ENCODE assay signal across 18 mouse cellular contexts in genomic region chr12:12715528-12715927, GRCm38 (mm10).
A peak's percentile ranks its signal among the peaks of the same experiment; 100 is the strongest.
DNase-seq lines count a peak whose midpoint lies in the region; ATAC-seq and TF ChIP-seq lines count a peak whose summit lies in the region.
"Had no signal": no experiment of that assay in that cellular context is flagged by ENCODE, and none has a peak within 500 bp of the region (broad histone marks: within the 10 kb centered on the region; RNA-seq: fewer than 3 reads in every experiment).

No protein-coding gene starts in this region.

- H3K4me3 ChIP-seq in embryonic facial prominence, embryonic 13.5 days: no peak overlapping the region
- no peak overlapping the region for H3K4me3 ChIP-seq in olfactory bulb, adult 2 months (ENCODE audit: insufficient read depth, low read depth, low read length)
- H3K4me3 ChIP-seq in liver, postnatal 0 days (ENCODE audit: low read depth, low read length): no peak overlapping the region
- H3K4me3 ChIP-seq: heart, embryonic 13.5 days; midbrain, embryonic 13.5 days had no signal

- TF ChIP-seq EP300 in liver, postnatal 0 days (IDR thresholded peaks at IDR 0.05; ENCODE audit: low read depth): no peak

- TF ChIP-seq POLR2A in olfactory bulb, adult 2 months (IDR thresholded peaks at IDR 0.05; ENCODE audit: insufficient read depth, low read depth, low read length): no peak

- H3K9me3 ChIP-seq in embryonic facial prominence, embryonic 13.5 days: no peaks in the 10 kb centered on the region
- no peaks in the 10 kb centered on the region for H3K9me3 ChIP-seq in liver, postnatal 0 days (ENCODE audit: low read length)
- H3K9me3 ChIP-seq: heart, embryonic 13.5 days; midbrain, embryonic 13.5 days had no signal

- WGBS in embryonic facial prominence, embryonic 13.5 days: 48% methylated on average over 4 of the region's 4 CpGs
- 45% methylated on average over 4 of the region's 4 CpGs for WGBS in olfactory bulb, adult 2 months
- WGBS in liver, postnatal 0 days (ENCODE audit: insufficient replicate concordance): 63% methylated on average over 4 of the region's 4 CpGs

- H3K27ac ChIP-seq in embryonic facial prominence, embryonic 13.5 days: peak overlapping the region; percentile 8; the same call in 1 of the 2 replicates
- H3K27ac ChIP-seq in olfactory bulb, adult 2 months (ENCODE audit: insufficient read depth, low read depth, low read length): peak overlapping the region; percentile 82
- H3K27ac ChIP-seq in liver, postnatal 0 days (ENCODE audit: low read depth): no peak overlapping the region
- H3K27ac ChIP-seq: heart, embryonic 13.5 days; midbrain, embryonic 13.5 days had no signal

- TF ChIP-seq CTCF in olfactory bulb, adult 2 months (IDR thresholded peaks at IDR 0.05; ENCODE audit: insufficient read depth, low read depth, low read length): no peak
- no peak for TF ChIP-seq CTCF in liver, postnatal 0 days (IDR thresholded peaks at IDR 0.05; ENCODE audit: low read depth)

- H3K4me1 ChIP-seq in embryonic facial prominence, embryonic 13.5 days: peaks cover 12% of the 10 kb centered on the region; the same call in 1 of the 2 replicates
- H3K4me1 ChIP-seq in olfactory bulb, adult 2 months (ENCODE audit: control insufficient read depth, insufficient read depth, low read length): peaks cover 18% of the 10 kb centered on the region
- no peaks in the 10 kb centered on the region for H3K4me1 ChIP-seq in liver, postnatal 0 days (ENCODE audit: insufficient read depth)
- H3K4me1 ChIP-seq: heart, embryonic 13.5 days had no signal

- no peak overlapping the region for H3K4me2 ChIP-seq in embryonic facial prominence, embryonic 13.5 days
- H3K4me2 ChIP-seq in liver, postnatal 0 days (ENCODE audit: low read depth, low read length): no peak overlapping the region
- H3K4me2 ChIP-seq: heart, embryonic 13.5 days; midbrain, embryonic 13.5 days had no signal

- peak; percentile 13 to 18 for DNase-seq in left cerebral cortex, adult 18-20 months (ENCODE audit: low spot score in 2 of 2)
- no peak for DNase-seq in left cerebral cortex, postnatal 10 days (ENCODE audit: extremely low spot score in 1 of 2, low spot score in 2 of 2)
- DNase-seq in ZHBTc4 (ENCODE audit: low read depth, low spot score): peak; percentile 77
- DNase-seq in liver, postnatal 0 days: no peak
- DNase-seq in thymus, postnatal 36 days: no peak
- DNase-seq: adrenal gland, postnatal 36 days; gastrocnemius, postnatal 36 days; heart, postnatal 4 days; lung, adult 18-20 months; lung, postnatal 36 days; thymus, adult 2 months had no signal

- H3K9ac ChIP-seq in embryonic facial prominence, embryonic 13.5 days: no peak overlapping the region
- H3K9ac ChIP-seq in liver, postnatal 0 days (replicated peaks): no peak overlapping the region
- H3K9ac ChIP-seq: heart, embryonic 13.5 days; midbrain, embryonic 13.5 days had no signal

- ATAC-seq in embryonic facial prominence, embryonic 13.5 days (ENCODE audit: insufficient number of reproducible peaks, insufficient read depth, low FRiP score, low TSS enrichment, low read depth): no peak
- ATAC-seq in liver, postnatal 0 days: no peak
- ATAC-seq: activated CD4-positive, CD25-positive, alpha-beta regulatory T cell, adult 4 months; CD4-positive, CD25-positive, alpha-beta regulatory T cell, adult 4 months; intestine, embryonic 16.5 days; midbrain, embryonic 13.5 days had no signal

- H3K36me3 ChIP-seq in embryonic facial prominence, embryonic 13.5 days: no peaks in the 10 kb centered on the region
- no peaks in the 10 kb centered on the region for H3K36me3 ChIP-seq in liver, postnatal 0 days (replicated peaks; ENCODE audit: insufficient read depth, low read length)
- H3K36me3 ChIP-seq: heart, embryonic 13.5 days; midbrain, embryonic 13.5 days had no signal

- intact Hi-C loops in left cerebral cortex, postnatal 10 days (cut with DNase I): loop anchor here (5.0 kb wide), 1 partner anchor 222 kb away; no protein-coding TSS in a partner anchor

- H3K27me3 ChIP-seq in embryonic facial prominence, embryonic 13.5 days: no peaks in the 10 kb centered on the region
- H3K27me3 ChIP-seq in liver, postnatal 0 days (ENCODE audit: insufficient read depth, low read length): no peaks in the 10 kb centered on the region
- H3K27me3 ChIP-seq: heart, embryonic 13.5 days had no signal

Comparison
In these comparisons a context has a peak if more than half of its experiments do, and no peak if none do; other contexts are left out.
1. DNase-seq: peak in left cerebral cortex, adult 18-20 months (2 of 2) and ZHBTc4 (single experiment); none in left cerebral cortex, postnatal 10 days (0 of 2), liver, postnatal 0 days (single experiment) and thymus, postnatal 36 days (0 of 2).